Mouse (Mus musculus): ENCODE measurements at regions not wholly inside any gene's neighbourhood (a gene's known extent, or its start where the extent isn't known, plus 50 kb on each side); places are given as distances from the start of the nearest gene placed in this dataset.

- peak; percentile 10 to 25 for DNase-seq (ENCODE audit: low spot score in 2 of 2)
These were observed 62.1 kb downstream of the 4933412E24Rik start for GRCm38 (mm10) chr15:59954345-59954744.

GRCm38 (mm10) chr15:59953857-59954256 lies 62.6 kb downstream of the 4933412E24Rik start:
- no peak for DNase-seq (ENCODE audit: low spot score in 2 of 2)

DNA sequence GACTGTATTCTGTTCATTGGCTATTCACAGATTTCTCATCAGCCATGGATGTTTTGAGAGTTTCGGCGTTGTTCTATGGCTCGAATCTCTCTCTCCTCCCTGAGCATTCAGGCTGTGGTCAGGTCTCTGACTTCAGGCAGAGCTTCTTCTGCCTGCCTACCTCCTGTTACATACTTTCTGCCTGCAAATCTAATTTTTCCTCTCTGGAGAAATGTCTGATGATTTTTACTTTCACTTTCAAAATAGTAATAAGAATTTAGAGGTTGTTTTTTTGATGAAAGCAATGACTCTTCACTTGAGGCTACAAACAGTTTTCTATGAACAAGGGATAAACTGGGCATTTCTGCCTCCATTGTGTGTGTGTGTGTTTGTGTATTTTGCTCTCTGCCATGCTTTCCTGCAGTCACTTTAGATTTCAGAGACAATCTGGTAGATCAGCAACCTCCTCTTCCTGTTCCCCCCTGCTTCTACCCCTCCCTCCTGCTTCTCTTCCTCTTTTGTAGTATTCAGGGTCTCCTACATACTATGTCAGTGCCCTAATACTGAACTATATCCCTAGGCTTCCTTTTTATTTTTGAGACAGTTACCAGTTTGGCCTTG lies 65.7 kb downstream of the 4933412E24Rik start:
- DNase-seq (ENCODE audit: low spot score in 2 of 2), result no peak

- no peak for DNase-seq (ENCODE audit: low spot score in 2 of 2)
These were observed 71.2 kb downstream of the 4933412E24Rik start for GRCm38 (mm10) chr15:59945208-59945607.

- DNase-seq (ENCODE audit: low spot score in 2 of 2), result no peak
These were observed 79.9 kb downstream of the 4933412E24Rik start for GRCm38 (mm10) chr15:59936486-59936885.

GRCm38 (mm10) chr15:59913860-59914259 lies 102.6 kb downstream of the 4933412E24Rik start:
- no peak for DNase-seq (ENCODE audit: low spot score in 2 of 2)

DNA sequence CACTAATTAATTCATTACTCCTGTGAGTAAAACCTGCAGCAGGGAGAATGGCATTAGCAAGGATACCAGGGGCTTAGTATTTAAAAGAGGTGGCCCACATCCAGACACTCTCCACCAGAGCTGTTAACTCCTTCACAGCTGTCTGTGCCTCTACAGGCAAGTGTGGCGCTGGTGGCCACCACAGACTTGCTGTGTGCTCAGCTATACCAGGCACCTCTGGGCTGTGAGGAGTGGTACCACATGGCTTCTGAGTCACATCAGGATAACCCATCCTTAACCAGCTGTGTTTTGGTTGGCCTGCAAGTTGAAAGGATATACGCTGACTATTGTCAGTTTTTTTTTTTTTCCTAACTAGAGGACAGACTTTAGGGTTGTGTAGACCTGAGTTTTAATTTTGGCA lies 108.1 kb downstream of the 4933412E24Rik start:
- DNase-seq (ENCODE audit: low spot score in 2 of 2), result no peak

DNA sequence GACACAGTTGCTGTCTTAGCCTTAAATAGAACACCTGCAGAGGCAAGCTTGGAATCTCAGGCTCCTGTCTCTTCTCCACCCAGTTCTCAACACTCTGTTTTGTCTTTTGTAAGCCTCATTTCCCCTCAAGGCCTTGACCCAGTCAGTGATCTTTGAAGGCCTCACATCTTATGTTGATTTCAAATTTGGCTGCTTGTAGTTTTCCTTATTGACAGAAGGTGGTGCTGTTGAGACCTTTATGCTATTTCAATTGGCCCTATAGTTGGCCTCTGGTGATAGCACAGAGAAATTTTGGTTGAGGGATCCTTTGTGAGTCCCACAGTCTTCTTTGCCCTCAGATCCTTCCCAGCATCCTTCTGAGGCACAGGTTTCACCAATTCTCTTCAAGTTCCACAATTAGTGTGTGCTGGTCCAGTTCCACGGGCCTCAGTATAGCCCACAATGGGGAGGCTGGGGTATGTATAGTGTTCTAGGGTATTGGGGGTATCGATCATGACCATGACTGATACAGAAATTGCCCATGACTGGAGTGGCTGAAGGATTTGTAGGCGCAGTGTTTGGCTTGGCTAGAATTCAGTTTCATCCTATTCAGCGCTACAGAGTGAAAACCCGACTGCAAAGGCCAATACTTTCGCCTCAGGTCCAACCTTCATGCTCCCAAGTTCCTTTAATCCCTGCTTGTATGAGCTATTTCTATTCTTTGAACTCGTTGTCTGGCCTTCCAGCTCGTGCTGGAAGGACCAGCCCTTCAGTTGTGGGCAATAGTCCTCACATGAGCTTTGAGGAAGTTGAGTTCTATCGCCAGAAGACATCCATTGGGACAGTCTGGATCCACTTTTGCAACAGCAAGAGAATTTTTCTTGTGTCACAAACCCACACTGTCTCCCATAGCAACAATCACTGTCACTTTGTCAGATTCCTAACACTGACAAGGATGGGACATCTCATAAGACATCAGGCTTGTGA lies 110.3 kb downstream of the 4933412E24Rik start:
- no peak for DNase-seq (ENCODE audit: low spot score in 2 of 2)

DNA sequence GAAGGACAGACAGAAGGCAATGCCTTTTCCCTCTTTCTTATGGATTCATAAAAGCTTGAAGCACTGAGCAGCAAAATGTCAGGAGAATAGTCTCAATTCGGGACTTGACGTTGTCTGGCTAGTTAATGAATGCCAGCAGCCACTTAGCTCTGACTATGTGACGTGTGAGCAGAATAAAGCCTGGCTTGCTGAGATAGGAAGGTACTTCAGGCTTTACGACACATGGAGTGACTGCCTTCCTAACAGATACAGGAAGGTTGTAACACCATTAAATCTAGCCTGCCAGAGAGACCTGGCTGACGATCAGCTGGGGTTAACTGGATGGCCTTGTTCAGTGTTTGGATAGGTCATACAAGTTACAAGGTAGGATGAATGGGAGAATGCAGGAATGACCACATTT lies 111.7 kb downstream of the 4933412E24Rik start:
- no peak for DNase-seq (ENCODE audit: low spot score in 2 of 2)

- no peak for DNase-seq (ENCODE audit: low spot score in 2 of 2)
These were observed 127.4 kb downstream of the 4933412E24Rik start for GRCm38 (mm10) chr15:59888996-59889395.

- no peak for DNase-seq (ENCODE audit: low spot score in 2 of 2)
These were observed 128.3 kb downstream of the 4933412E24Rik start for GRCm38 (mm10) chr15:59888131-59888459.

- DNase-seq (ENCODE audit: low spot score in 2 of 2), result no peak
These were observed 128.9 kb downstream of the 4933412E24Rik start for GRCm38 (mm10) chr15:59887381-59888130.

DNA sequence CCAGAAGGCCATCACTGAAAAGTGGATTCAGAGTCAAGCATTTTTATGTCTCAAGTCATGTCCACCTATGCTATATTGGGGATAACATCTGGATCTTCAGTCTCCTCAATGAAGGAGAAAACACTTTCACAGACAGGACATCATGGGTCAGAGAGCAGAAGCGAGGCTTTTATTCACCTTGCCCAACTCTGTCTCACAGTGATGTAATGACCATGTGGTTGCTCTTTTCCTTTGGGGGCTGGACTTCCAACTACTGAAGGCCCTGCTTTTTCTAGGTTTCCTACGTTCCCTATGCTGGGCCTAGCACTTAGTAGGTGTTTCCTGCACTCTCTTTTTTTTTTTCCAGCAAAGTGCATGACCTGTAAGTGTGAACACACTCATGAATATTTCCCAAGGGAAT lies 130.4 kb downstream of the 4933412E24Rik start:
- DNase-seq (ENCODE audit: low spot score in 2 of 2), result no peak

DNA sequence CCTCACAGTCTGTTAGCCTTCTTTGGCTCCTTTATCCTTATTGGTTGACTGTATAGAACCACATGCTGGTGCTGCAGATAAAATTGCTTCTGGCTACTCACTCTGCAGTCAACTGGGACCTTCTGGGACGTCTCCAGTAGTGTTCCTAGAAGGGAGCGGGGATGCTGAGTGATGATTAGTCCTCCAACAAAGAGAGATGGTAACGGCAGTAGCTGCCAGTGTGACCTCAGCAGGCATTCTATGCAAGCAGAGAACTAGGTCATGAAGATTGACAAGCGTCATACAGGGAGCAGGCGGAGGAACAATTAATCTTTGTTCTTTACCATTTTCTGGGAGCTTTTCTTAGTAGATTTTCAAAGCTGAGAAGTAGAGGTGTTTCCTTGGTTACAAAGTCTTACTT lies 134.0 kb downstream of the 4933412E24Rik start:
- no peak for DNase-seq (ENCODE audit: low spot score in 2 of 2)

DNA sequence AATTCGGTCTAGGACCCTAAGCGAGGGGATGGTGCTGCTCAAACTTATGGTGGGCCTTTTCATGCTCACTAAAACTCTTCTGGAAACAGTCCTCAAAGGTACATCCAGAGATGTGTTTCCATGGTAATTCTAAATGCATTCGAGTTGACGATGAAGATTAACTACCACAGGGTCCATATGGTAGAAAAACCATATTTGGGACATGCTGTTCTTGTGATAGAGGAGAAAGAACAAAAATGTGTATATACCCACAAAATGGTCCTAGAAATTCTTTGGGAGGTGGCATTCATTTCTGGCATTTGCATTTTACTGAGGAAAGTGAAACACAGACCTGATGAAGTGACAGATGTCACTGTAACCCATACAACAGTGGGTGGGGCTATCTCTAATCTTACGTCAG lies 136.0 kb downstream of the 4933412E24Rik start:
- DNase-seq (ENCODE audit: low spot score in 2 of 2), result no peak

DNA sequence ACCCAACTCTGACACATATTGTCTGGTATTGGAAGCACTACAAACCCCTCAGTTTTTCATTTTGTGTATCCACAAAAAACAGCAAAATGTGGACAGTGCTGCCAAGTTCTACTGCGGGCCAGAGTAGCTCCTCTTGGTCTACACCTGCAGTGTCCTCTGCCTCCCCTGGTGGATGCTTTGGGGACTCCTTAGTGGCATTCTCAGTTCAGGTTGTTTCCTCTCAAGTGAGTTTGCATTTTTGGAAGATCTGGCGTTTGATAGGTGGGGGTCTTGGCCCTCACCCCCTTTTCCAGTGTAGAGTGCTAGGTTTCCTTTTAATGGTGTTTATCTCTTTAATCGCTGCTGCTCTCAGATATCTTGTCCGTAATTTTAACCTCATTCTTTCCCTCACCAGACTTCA lies 137.1 kb downstream of the 4933412E24Rik start:
- DNase-seq (ENCODE audit: low spot score in 2 of 2), result no peak

- DNase-seq (ENCODE audit: low spot score in 2 of 2), result no peak
These were observed 140.1 kb downstream of the 4933412E24Rik start for GRCm38 (mm10) chr15:59876279-59876742.

DNA sequence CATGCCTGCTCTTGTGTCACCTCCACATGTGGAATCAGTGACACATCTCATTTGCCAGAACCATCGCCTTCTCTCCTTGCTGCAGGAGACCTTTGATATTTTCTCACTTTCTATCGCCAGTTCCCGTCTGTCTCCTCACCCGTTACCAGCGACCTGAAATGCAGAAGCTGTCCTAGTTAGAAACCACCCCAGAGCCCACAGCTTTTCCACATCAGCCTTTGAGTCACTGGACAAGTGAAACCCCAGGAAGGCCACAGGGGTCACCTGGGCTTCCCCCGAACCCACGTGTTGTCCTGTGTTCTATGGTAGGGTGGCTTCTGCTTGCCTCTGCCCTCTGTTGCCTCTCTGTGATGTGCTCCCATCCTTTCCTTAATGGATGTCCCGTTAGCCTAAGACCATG lies 149.7 kb downstream of the 4933412E24Rik start:
- no peak for DNase-seq (ENCODE audit: low spot score in 2 of 2)

DNA sequence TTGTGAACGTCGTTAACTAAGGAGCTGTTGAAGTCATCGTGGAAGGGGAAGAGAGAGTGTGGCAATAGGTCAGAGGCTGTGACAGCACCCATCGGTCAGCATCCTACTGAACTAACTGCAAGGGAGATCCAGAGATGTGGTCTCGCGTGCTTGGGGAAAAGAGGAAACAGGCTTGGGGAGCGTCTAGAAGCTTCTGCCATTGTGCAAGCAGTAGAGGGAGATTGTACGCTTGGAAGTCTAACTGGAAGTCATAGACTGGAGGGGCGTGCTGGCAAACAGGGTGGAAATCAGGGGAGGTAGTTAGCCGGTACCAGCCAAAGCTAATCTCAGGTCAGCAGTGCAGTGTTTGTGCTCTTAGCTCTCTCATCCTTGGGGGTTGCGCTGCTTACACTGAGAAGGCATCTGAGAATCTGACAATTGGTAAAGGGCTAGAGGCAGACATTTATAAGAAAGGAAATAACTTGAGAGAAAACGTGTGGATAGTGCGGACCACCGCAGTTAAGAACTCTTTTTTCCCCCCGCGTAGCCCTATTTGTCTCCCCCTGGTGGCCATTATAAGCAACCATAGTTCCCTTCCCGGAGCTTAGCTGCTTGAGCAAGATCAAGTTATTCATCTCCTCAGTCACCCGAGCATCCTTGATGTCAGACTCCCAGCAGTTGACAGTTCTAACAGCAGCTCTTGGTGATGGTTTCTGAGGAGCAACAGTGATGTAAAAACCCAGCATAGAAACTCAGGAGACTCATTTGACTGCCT lies 151.5 kb downstream of the 4933412E24Rik start:
- no peak for DNase-seq (ENCODE audit: low spot score in 2 of 2)

DNA sequence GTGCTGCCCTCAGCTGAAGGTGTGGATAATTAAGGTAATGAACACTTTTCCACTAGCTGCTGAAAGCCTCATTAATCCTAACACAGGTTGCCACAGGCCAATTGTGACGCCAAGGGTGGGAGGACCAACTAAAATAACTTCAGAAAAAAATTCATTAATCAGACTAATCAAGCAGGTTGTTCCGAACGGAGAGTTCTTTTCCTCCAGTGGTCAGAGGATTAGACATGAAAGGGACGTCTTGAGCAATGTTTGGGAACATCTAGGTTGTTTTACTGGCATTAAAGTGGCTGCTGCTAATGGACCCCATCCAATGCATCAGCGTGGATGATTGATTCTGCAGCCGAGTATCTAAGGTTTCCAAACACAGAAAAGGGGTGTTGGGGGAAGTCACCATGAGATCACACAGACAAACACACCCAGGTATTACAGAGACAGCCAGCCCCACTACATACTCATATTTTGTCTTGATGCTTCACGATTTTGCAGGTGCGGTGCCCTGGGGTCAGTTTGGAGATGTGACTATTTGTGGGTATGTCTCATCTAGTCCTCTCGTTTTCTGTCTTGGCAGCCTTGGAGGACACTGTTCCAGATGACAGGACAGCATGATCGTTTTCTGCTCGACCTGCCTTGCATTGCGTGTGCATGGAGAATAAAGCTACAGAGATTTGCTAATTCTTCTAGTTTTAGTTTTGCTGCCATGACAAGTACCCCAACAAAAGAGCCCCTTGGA lies 164.0 kb downstream of the 4933412E24Rik start:
- no peak for DNase-seq (ENCODE audit: low spot score in 2 of 2)

DNA sequence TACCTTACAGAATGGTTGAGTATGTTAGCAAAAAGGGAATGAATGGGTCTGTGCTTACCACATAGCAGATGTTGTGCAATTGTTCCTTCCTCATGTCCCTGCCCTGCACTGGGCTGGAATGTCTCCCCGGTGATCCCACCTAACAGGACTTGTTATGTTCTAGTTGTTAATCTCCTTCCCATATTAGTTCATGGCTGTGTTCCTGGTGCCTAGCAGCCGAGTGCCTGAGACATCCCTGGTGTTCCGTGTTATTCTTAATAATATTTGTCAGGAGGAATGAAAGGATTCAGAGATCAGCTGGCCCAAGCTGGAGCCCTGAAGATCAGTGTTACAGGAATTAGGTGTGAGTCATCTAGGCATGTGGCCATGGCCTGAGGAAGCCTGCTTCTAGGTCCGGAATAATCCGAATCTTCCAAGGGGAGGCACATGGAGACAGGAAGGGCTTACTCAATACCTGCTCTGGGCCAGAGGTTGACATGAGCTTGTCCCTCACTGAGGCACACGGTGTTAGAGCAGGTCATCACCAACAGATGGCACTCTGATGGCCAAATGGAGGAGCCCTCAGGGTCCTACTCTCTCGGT lies 171.2 kb downstream of the 4933412E24Rik start:
- DNase-seq (ENCODE audit: low spot score in 2 of 2), result no peak
